Mouse (Mus musculus) fat pad, adult 2 months (tissue): ENCODE measurements around the gene Trmo.

Source experiments
- DNase-seq: peaks from one replicate; pipeline ENCODE4 v3.0.0-alpha.2; 2011; ENCODE audit warnings: low read depth, low spot score; ENCODE audit errors: extremely low read depth

Trmo gene

DNA sequence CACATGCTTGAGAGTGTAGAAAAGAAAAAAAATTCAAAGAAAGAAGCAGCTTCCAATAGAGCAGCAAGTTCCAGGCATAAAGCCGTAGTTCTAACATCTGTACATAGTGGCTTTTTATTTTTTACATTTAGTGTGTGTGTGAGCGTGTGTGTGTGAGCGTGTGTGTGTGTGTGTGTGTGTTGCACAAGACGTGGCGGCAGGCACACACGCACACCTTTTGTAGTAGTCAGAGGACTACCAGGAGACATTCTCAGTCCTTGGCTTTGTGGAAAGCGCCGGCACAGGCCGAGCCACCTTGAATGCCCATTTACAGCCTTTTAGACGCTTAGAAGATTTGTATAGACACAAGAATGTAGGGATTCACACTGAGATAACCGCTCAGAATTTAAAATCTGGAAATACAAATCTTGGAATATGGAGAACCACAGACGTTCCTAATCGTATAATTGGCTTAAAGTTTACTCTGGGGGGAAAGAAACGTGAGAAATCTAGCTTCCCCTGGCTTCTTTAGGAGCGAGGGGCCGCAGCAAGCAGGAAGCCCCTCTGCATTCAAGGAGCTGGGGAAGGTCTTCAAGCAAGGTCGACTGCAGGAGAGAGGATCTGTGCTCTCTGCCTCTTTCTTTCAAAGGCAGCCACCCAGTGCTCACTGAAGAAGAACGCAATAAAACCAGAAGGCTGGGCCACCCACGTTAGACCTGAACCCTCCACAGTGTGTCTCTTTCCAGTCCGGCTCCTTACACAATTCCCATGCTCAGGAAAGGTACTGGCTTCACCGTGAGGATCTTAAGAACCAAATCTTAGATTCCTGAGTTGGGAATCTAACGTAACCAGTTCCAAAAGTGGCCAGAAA lies 47.2 kb downstream of the Trmo start:
- DNase-seq = no peak

DNA sequence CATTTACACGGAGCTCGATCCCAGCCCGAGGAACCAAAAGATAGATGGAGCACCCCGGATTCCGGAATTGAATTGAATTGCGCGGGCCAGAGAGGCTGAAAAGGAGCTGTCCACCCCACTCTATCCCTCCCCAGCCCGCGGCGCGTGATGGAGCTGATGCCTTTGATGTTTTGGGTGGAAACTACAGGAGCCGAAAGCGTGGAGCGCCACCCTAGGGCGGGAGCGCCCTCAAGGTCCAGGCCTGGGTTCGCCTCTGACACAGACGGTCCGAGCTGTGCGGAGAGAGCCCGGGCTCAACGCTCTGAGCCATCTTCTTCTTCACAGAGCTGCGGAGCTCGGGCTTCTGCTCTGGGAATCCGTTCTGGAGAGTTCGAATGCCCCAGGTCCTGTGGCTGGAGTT lies 49.7 kb downstream of the Trmo start:
- no peak for DNase-seq

GRCm38 (mm10) chr4:46339026-46339425 lies 50.2 kb downstream of the Trmo start:
- no peak for DNase-seq

DNA sequence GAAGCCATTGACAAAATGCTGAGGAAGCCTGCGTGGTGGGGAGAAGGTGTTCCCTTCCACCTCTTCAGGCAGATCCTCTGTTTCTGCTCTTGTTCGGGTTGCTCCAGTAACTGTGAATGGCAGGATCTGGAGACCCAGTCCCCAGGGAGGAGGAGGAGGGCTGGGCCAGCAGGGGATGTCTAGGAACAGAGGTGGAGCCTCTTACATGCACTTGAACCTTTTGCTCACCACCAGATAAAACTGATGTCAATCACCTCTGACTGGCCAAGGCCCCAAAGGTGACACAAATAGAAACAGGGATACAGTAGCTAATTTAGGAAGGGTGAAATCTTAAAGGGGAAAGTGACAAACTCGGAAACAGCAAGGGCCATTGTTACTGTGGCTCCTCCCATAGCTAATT lies 51.2 kb downstream of the Trmo start:
- no peak for DNase-seq

- DNase-seq = no peak
Measured at GRCm38 (mm10) chr4:46335846-46336245, 53.4 kb downstream of the Trmo start.

GRCm38 (mm10) chr4:46328906-46329305 lies 60.3 kb downstream of the Trmo start:
- DNase-seq = no peak
